1 mouse cellular context compared by ENCODE assay signal in genomic region chr9:121706029-121706675, GRCm38 (mm10).
TF ChIP-seq lines count a peak whose summit lies in the region.

No protein-coding gene starts in this region.

TF ChIP-seq in CH12.LX, 34 proteins besides CTCF, POLR2A, EP300 and RAD21 (continued from another document):
- TF ChIP-seq ZC3H11A (IDR thresholded peaks at IDR 0.05; ENCODE audit: low read depth, low read length) (no peak), RCOR1 (conservative IDR thresholded peaks at IDR 0.05; ENCODE audit: low read depth, low read length) (no peak), SIN3A (IDR thresholded peaks at IDR 0.05; ENCODE audit: low read length) (no peak), KAT2A (IDR thresholded peaks at IDR 0.05; ENCODE audit: insufficient replicate concordance, low read length) (no peak), UBTF (IDR thresholded peaks at IDR 0.05; ENCODE audit: low read depth, low read length) (no peak), ZNF384 (IDR thresholded peaks at IDR 0.05; ENCODE audit: low read depth, low read length) (no peak), NELFE (IDR thresholded peaks at IDR 0.05; ENCODE audit: low read depth, low read length) (no peak), MAZ (IDR thresholded peaks at IDR 0.05; ENCODE audit: low read depth, low read length) (no peak)
TF ChIP-seq in CH12.LX: peak in this region for 0.
